Mouse (Mus musculus): ENCODE results near the gene Elf2. TPM values are rescaled to one million over a fixed set of nuclear protein-coding genes. Genes with fewer than 3 reads are reported as not detected.

Elf2 gene
- polyA plus RNA-seq, 1 experiment from 2014 or later, result 30.0 TPM

GRCm38 (mm10) chr3:51203906-51204305 lies 136.6 kb downstream of the Elf2 start:
- no peak for ATAC-seq (ENCODE audit: low FRiP score)
- Histone ChIP-seq H3K9me3 (replicated peaks) (no peaks in the 10 kb centered on the region), H3K4me1 (peaks cover 4% of the 10 kb centered on the region; the same call in 1 of the 2 replicates), H3K27ac (replicated peaks) (no peak overlapping the region), H3K9ac (replicated peaks) (no peak overlapping the region), H3K4me3 (replicated peaks) (no peak overlapping the region), H3K36me3 (no peaks in the 10 kb centered on the region), H3K27me3 (replicated peaks) (no peaks in the 10 kb centered on the region), H3K4me2 (no peak overlapping the region)
- WGBS, result 84% methylated on average over 6 of the region's 6 CpGs

Small RNA genes within 50 kb of the gene (microRNA-seq; reads per million reads assigned to microRNA genes)
- gene Gm24282, result not detected

Other genes with a start within 250 kb of the Elf2 start
- 32.0 and 35.6 TPM in 2 replicates for gene Noct, start 116.2 kb downstream of the Elf2 start, polyA plus RNA-seq (2015; fragmentation: Nextera tagmentation; extraction: Ambion mirVana)
- 0.81 and 1.4 TPM in 2 replicates for gene Mgarp, start 56.1 kb upstream of the Elf2 start, polyA plus RNA-seq (2015; fragmentation: Nextera tagmentation; extraction: Ambion mirVana)
- 784 and 883 TPM in 2 replicates for gene Ndufc1, start 68.3 kb upstream of the Elf2 start, polyA plus RNA-seq (2015; fragmentation: Nextera tagmentation; extraction: Ambion mirVana)
- gene Naa15, start 74.5 kb upstream of the Elf2 start, polyA plus RNA-seq (2015; fragmentation: Nextera tagmentation; extraction: Ambion mirVana), result 40.6 and 42.8 TPM in 2 replicates
- 27.3 and 27.4 TPM in 2 replicates for gene Rab33b, start 143.3 kb upstream of the Elf2 start, polyA plus RNA-seq (2015; fragmentation: Nextera tagmentation; extraction: Ambion mirVana)
- gene Setd7, start 220.2 kb upstream of the Elf2 start, polyA plus RNA-seq (2015; fragmentation: Nextera tagmentation; extraction: Ambion mirVana), result 2.6 and 4.2 TPM in 2 replicates